Mouse (Mus musculus): ENCODE data around the gene Foxp2. TPM values are rescaled to one million over a fixed set of nuclear protein-coding genes. Genes with fewer than 3 reads are reported as not detected.

The Foxp2 gene
- not detected in 4 replicates for total RNA-seq (2023)

GRCm38 (mm10) chr6:14901183-14901970, at the start of gene Foxp2:
Gene Foxp2, plus strand, starts transcription at chr6:14901349.

Other genes with a start within 250 kb of the Foxp2 start
- not detected in 4 replicates for gene Ppp1r3a, start 146.1 kb upstream of the Foxp2 start, total RNA-seq (2023)